Mouse (Mus musculus): Measurements from ENCODE around the gene Focad.

Focad gene

DNA sequence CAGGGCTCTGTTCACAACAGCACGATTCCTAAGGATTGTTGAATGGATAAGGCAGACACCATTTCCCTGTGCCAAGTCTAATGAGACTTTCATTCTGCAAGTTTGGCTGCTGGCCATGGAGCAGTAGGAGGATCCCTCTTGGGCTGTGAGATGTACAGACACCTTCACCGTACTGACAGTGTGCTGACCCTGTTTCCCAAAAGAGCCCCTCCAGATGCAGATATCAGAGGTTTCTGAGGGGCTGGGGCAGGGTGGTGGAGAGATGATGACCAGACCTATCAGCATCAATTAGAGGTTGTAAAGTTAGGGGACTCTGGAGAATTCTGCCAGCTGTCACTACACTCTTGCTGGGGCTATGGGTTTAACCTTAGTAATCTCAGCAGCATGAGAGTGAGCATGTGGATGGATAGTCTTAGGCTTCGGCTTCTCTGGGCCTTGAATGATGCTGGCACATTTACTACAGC, 115.0 kb downstream of the Focad start:
- DNase-seq (ENCODE audit: low read depth, low spot score): no peak

DNA sequence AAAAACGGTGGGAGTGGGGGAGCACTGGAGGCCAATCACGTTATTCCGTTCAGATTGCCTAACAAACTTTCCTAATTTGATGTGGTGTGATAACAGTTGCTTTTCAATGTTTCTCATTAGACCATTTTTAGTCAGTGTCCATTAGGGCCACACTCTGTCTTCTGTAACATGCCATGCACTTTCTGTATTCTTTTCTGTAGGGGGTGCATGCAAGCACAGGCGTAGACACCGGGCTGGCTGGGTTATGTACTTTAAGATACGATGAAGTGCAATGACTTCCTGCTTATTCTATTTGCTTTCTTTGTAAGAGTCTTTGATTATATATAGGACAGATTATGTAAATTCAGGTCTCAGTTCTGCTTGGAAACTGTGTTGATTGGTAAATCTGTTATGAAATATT, 116.2 kb downstream of the Focad start:
- DNase-seq (ENCODE audit: low read depth, low spot score): no peak

- no peak for DNase-seq (ENCODE audit: low read depth, low spot score)
Observed at GRCm38 (mm10) chr4:88211200-88211885, 116.9 kb downstream of the Focad start.

- DNase-seq (ENCODE audit: low read depth, low spot score): no peak
Observed at GRCm38 (mm10) chr4:88213895-88214294, 119.5 kb downstream of the Focad start.

GRCm38 (mm10) chr4:88218286-88218685, 123.9 kb downstream of the Focad start:
- no peak for DNase-seq (ENCODE audit: low read depth, low spot score)

DNA sequence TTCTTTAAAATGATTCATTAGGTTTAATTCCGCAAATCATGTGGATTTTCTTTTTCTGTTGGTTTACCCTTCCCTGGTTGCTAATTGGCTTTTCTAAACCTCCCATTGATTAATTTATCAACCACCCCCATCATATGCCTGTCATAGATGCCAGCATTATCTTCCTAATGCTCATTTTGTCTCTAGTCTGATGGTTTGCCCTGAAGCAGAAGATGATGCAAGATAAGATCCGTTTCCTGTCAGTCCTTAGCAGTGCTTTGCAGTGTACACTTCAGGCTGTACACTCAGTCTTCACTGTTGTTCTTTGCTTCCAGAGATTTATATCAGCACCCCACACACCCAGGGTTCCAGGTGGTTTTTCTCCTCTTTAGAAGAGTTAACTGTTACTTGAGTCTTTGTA, 124.4 kb downstream of the Focad start:
- DNase-seq (ENCODE audit: low read depth, low spot score): no peak

- no peak for DNase-seq (ENCODE audit: low read depth, low spot score)
Observed at GRCm38 (mm10) chr4:88231375-88231774, 136.9 kb downstream of the Focad start.

GRCm38 (mm10) chr4:88235941-88236340, 141.5 kb downstream of the Focad start:
- DNase-seq (ENCODE audit: low read depth, low spot score): no peak

- DNase-seq (ENCODE audit: low read depth, low spot score): no peak
Observed at GRCm38 (mm10) chr4:88236926-88237756, 142.7 kb downstream of the Focad start.

GRCm38 (mm10) chr4:88238351-88238750, 143.9 kb downstream of the Focad start:
- no peak for DNase-seq (ENCODE audit: low read depth, low spot score)

DNA sequence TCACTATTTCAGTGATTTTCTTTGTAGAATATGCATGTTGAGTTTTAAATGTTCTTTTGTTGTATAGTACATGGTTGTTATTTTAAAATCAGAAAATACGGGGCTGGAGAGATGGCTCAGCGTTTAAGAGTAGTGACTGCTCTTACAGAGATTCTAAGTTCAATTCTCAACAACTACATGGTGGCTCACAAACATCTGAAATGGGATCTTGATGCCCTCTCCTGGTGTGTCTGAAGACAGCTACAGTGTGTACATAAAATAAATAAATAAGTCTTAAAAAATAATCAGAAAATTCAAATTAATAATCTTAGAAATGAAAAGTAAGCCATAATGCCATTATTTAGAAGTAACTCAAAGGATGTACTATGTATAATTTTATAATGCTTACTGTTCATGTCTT, 149.4 kb downstream of the Focad start:
- no peak for DNase-seq (ENCODE audit: low read depth, low spot score)

- DNase-seq (ENCODE audit: low read depth, low spot score): no peak
Observed at GRCm38 (mm10) chr4:88245494-88245893, 151.1 kb downstream of the Focad start.

GRCm38 (mm10) chr4:88261349-88261748, 166.9 kb downstream of the Focad start:
- DNase-seq (ENCODE audit: low read depth, low spot score): no peak

- DNase-seq (ENCODE audit: low read depth, low spot score): no peak
Observed at GRCm38 (mm10) chr4:88264536-88264935, 170.1 kb downstream of the Focad start.

- no peak for DNase-seq (ENCODE audit: low read depth, low spot score)
Observed at GRCm38 (mm10) chr4:88270408-88271067, 176.1 kb downstream of the Focad start.

DNA sequence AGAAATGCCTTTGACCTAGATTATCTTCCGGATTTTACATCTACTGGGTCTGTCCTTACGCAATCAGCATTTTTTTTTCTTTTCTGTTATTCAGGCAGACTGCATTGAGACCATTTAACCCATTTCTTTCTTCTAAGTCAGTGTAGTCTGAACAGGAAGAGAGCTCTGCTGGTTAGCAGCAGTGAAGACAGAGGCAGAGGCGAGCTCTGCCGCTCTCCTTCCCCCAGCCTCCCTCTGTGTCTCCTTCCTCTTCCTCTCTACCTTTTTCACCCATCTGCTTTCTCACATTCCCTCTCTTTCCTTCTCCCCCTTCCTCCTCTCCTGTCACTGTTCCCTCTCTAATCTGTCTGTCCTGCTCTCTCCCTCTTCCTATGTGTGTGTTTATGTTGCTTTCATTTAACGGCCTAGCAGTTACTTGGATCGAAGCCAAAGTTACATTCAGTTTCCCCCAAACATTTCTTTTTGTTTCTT, 181.2 kb downstream of the Focad start:
- no peak for DNase-seq (ENCODE audit: low read depth, low spot score)

- no peak for DNase-seq (ENCODE audit: low read depth, low spot score)
Observed at GRCm38 (mm10) chr4:88276058-88276734, 181.8 kb downstream of the Focad start.

GRCm38 (mm10) chr4:88278524-88278923, 184.1 kb downstream of the Focad start:
- DNase-seq (ENCODE audit: low read depth, low spot score): no peak

GRCm38 (mm10) chr4:88280536-88280935, 186.1 kb downstream of the Focad start:
- DNase-seq (ENCODE audit: low read depth, low spot score): no peak

GRCm38 (mm10) chr4:88295537-88295936, 201.1 kb downstream of the Focad start:
- no peak for DNase-seq (ENCODE audit: low read depth, low spot score)

- no peak for DNase-seq (ENCODE audit: low read depth, low spot score)
Observed at GRCm38 (mm10) chr4:88299551-88299950, 205.1 kb downstream of the Focad start.

All from embryo, embryonic 11.5 days (tissue).